Mouse (Mus musculus) liver, embryonic 13.5 days (tissue): ENCODE results near the gene Rasgef1b. TPM values are rescaled to one million over a fixed set of nuclear protein-coding genes. Genes with fewer than 3 reads are reported as not detected.

Source experiments
- ATAC-seq: fragments of 200-750 bp; cut with Nextera tagmentation; 2 replicates; pipeline ENCODE4 v1.8.0; 2017; ENCODE audit warnings: low read depth, mild to moderate bottlenecking, moderate number of reproducible peaks, moderate library complexity
- DNase-seq: peaks from one replicate; pipeline ENCODE4 v3.0.0; 2022
- H3K27ac ChIP-seq: fragments of 300-500 bp; sonication (generic); 2 replicates; pipeline ENCODE4 v1.5.1; 2015; ENCODE audit warnings: moderate library complexity, mild to moderate bottlenecking, inconsistent platforms
- H3K27me3 ChIP-seq: fragments of 300-500 bp; sonication (generic); 2 replicates; pipeline ENCODE4 v1.6.1; 2015; ENCODE audit warnings: mild to moderate bottlenecking, inconsistent platforms
- H3K36me3 ChIP-seq: fragments of 300-500 bp; sonication (generic); 2 replicates; pipeline ENCODE4 v1.6.1; 2015; ENCODE audit warnings: mild to moderate bottlenecking, inconsistent platforms
- H3K4me1 ChIP-seq: fragments of 300-500 bp; sonication (generic); replicated peaks from 2 replicates; pipeline ENCODE4 v1.6.1; 2015; ENCODE audit warnings: inconsistent platforms
- H3K4me2 ChIP-seq: fragments of 300-500 bp; sonication (generic); 2 replicates; pipeline ENCODE4 v1.6.1; 2015; ENCODE audit warnings: inconsistent platforms, mild to moderate bottlenecking, moderate library complexity
- H3K4me3 ChIP-seq: fragments of 300-500 bp; sonication (generic); replicated peaks from 2 replicates; pipeline ENCODE4 v1.5.1; 2015; ENCODE audit warnings: mild to moderate bottlenecking, inconsistent platforms
- H3K9ac ChIP-seq: fragments of 300-500 bp; sonication (generic); 2 replicates; pipeline ENCODE4 v1.6.1; 2015; ENCODE audit warnings: mild to moderate bottlenecking, inconsistent platforms
- H3K9me3 ChIP-seq: fragments of 300-500 bp; sonication (generic); replicated peaks from 2 replicates; pipeline ENCODE4 v1.6.1; 2016; ENCODE audit warnings: inconsistent platforms
- WGBS: fragments of 180-500 bp; shearing (Covaris S2); methylation state at CpG from one replicate; pipeline ENCODE4 v1.1.7; 2015; ENCODE audit not compliant: insufficient replicate concordance; 5-methylcytosine and 5-hydroxymethylcytosine counted together
- polyA plus RNA-seq: library from polyadenylated mRNA; unstranded; fragments of >200 nt; fragmentation: Nextera tagmentation; extraction: Ambion mirVana; gene quantifications from 2 replicates; pipeline ENCODE4 v1.2.1, GENCODE M21; 2015

The Rasgef1b gene
- polyA plus RNA-seq, 1 experiment from 2014 or later, result 4.3 TPM

- no peaks in the 10 kb centered on the region for H3K27me3 ChIP-seq
- H3K9ac ChIP-seq, result no peak overlapping the region
- no peaks in the 10 kb centered on the region for H3K4me1 ChIP-seq
- 75% methylated on average over 9 of the region's 9 CpGs for WGBS
- ATAC-seq (no peak), DNase-seq (no peak)
- H3K9me3 ChIP-seq, result no peaks in the 10 kb centered on the region
- no peak overlapping the region for H3K27ac ChIP-seq
- H3K4me3 ChIP-seq, result no peak overlapping the region
- H3K36me3 ChIP-seq, result no peaks in the 10 kb centered on the region
- H3K4me2 ChIP-seq, result no peak overlapping the region
These were observed 315.5 kb downstream of the Rasgef1b start for GRCm38 (mm10) chr5:99413391-99413790.

GRCm38 (mm10) chr5:99404403-99405170 is 324.3 kb downstream of the Rasgef1b start:
- Histone ChIP-seq H3K4me2 (no peak overlapping the region), H3K9ac (no peak overlapping the region), H3K4me3 (no peak overlapping the region), H3K9me3 (no peaks in the 10 kb centered on the region), H3K36me3 (no peaks in the 10 kb centered on the region), H3K27me3 (no peaks in the 10 kb centered on the region), H3K27ac (no peak overlapping the region), H3K4me1 (peaks cover 41% of the 10 kb centered on the region)
- peak; percentile 13 for DNase-seq
- WGBS, result 36% methylated on average over 11 of the region's 11 CpGs
- peak; percentile 83 for ATAC-seq

GRCm38 (mm10) chr5:99403325-99403724 is 325.5 kb downstream of the Rasgef1b start:
- ATAC-seq (no peak), DNase-seq (no peak)
- Histone ChIP-seq H3K36me3 (no peaks in the 10 kb centered on the region), H3K4me2 (no peak overlapping the region), H3K4me3 (no peak overlapping the region), H3K9ac (no peak overlapping the region), H3K4me1 (peaks cover 43% of the 10 kb centered on the region), H3K27ac (no peak overlapping the region; the same call in 1 of the 2 replicates), H3K27me3 (no peaks in the 10 kb centered on the region), H3K9me3 (no peaks in the 10 kb centered on the region)
- WGBS, result 55% methylated on average over 5 of the region's 5 CpGs

- Histone ChIP-seq H3K27ac (no peak overlapping the region), H3K9me3 (no peaks in the 10 kb centered on the region), H3K27me3 (no peaks in the 10 kb centered on the region), H3K4me2 (no peak overlapping the region), H3K4me1 (peaks cover 44% of the 10 kb centered on the region), H3K4me3 (no peak overlapping the region), H3K36me3 (no peaks in the 10 kb centered on the region), H3K9ac (no peak overlapping the region)
- 35% methylated on average over 2 of the region's 2 CpGs for WGBS
- ATAC-seq, result 0 out of 2 replicates have a peak, but pooled peaks have one; percentile 4
- DNase-seq, result no peak
These were observed 326.1 kb downstream of the Rasgef1b start for GRCm38 (mm10) chr5:99402784-99403183.

- Histone ChIP-seq H3K4me1 (peaks cover 44% of the 10 kb centered on the region), H3K4me2 (no peak overlapping the region), H3K27ac (no peak overlapping the region), H3K9me3 (no peaks in the 10 kb centered on the region), H3K4me3 (no peak overlapping the region), H3K9ac (no peak overlapping the region), H3K27me3 (no peaks in the 10 kb centered on the region), H3K36me3 (no peaks in the 10 kb centered on the region)
- WGBS, result 45% methylated on average over 7 of the region's 7 CpGs
- no peak for DNase-seq
- ATAC-seq, result 0 out of 2 replicates have a peak, but pooled peaks have one; percentile 3
These were observed 326.6 kb downstream of the Rasgef1b start for GRCm38 (mm10) chr5:99402297-99402696.

- Histone ChIP-seq H3K36me3 (no peaks in the 10 kb centered on the region), H3K9ac (no peak overlapping the region), H3K4me2 (no peak overlapping the region), H3K27ac (no peak overlapping the region), H3K9me3 (no peaks in the 10 kb centered on the region), H3K4me1 (peaks cover 43% of the 10 kb centered on the region), H3K4me3 (no peak overlapping the region), H3K27me3 (no peaks in the 10 kb centered on the region)
- 59% methylated on average over 7 of the region's 7 CpGs for WGBS
- no peak for DNase-seq
- no peak for ATAC-seq
These were observed 328.8 kb downstream of the Rasgef1b start for GRCm38 (mm10) chr5:99399855-99400626.

- no peak overlapping the region for H3K9ac ChIP-seq
- peaks cover 30% of the 10 kb centered on the region for H3K4me1 ChIP-seq
- DNase-seq (no peak), ATAC-seq (peak; percentile 22; the same call in 1 of the 2 replicates)
- H3K27me3 ChIP-seq, result no peaks in the 10 kb centered on the region
- no peaks in the 10 kb centered on the region for H3K36me3 ChIP-seq
- no peak overlapping the region for H3K4me3 ChIP-seq
- 64% methylated on average over 5 of the region's 5 CpGs for WGBS
- H3K9me3 ChIP-seq, result no peaks in the 10 kb centered on the region
- no peak overlapping the region for H3K4me2 ChIP-seq
- H3K27ac ChIP-seq, result no peak overlapping the region
These were observed 330.3 kb downstream of the Rasgef1b start for GRCm38 (mm10) chr5:99398472-99399070.

- H3K9ac ChIP-seq, result no peak overlapping the region
- no peaks in the 10 kb centered on the region for H3K9me3 ChIP-seq
- WGBS, result 74% methylated on average over 5 of the region's 5 CpGs
- H3K4me2 ChIP-seq, result no peak overlapping the region
- no peak for DNase-seq
- H3K27ac ChIP-seq, result no peak overlapping the region
- no peak for ATAC-seq
- H3K4me1 ChIP-seq, result peaks cover 7% of the 10 kb centered on the region
- no peak overlapping the region for H3K4me3 ChIP-seq
- H3K27me3 ChIP-seq, result no peaks in the 10 kb centered on the region
- no peaks in the 10 kb centered on the region for H3K36me3 ChIP-seq
These were observed 334.3 kb downstream of the Rasgef1b start for GRCm38 (mm10) chr5:99394578-99394977.

- no peak overlapping the region for H3K9ac ChIP-seq
- H3K27me3 ChIP-seq, result no peaks in the 10 kb centered on the region
- no peaks in the 10 kb centered on the region for H3K36me3 ChIP-seq
- H3K4me3 ChIP-seq, result no peak overlapping the region
- H3K9me3 ChIP-seq, result no peaks in the 10 kb centered on the region
- H3K4me1 ChIP-seq, result peaks cover 18% of the 10 kb centered on the region
- WGBS, result 47% methylated on average over 3 of the region's 3 CpGs
- ATAC-seq (no peak), DNase-seq (no peak)
- H3K4me2 ChIP-seq, result no peak overlapping the region
- H3K27ac ChIP-seq, result no peak overlapping the region
These were observed 337.3 kb downstream of the Rasgef1b start for GRCm38 (mm10) chr5:99391525-99391924.

- 64% methylated on average over 7 of the region's 7 CpGs for WGBS
- H3K36me3 ChIP-seq, result no peaks in the 10 kb centered on the region
These were observed 338.1 kb downstream of the Rasgef1b start for GRCm38 (mm10) chr5:99390776-99391175.

GRCm38 (mm10) chr5:99390314-99390713 is 338.6 kb downstream of the Rasgef1b start:
- ATAC-seq, result no peak
- no peak overlapping the region for H3K4me3 ChIP-seq
- H3K27ac ChIP-seq, result no peak overlapping the region
- H3K4me1 ChIP-seq, result peaks cover 16% of the 10 kb centered on the region
- 72% methylated on average over 3 of the region's 3 CpGs for WGBS
- H3K9ac ChIP-seq, result no peak overlapping the region
- no peaks in the 10 kb centered on the region for H3K27me3 ChIP-seq
- no peaks in the 10 kb centered on the region for H3K9me3 ChIP-seq
- DNase-seq, result no peak
- no peaks in the 10 kb centered on the region for H3K36me3 ChIP-seq
- H3K4me2 ChIP-seq, result no peak overlapping the region

More at GRCm38 (mm10) chr5:99390776-99391175, 338.1 kb downstream of the Rasgef1b start:
- H3K9ac ChIP-seq, result no peak overlapping the region
- no peak overlapping the region for H3K27ac ChIP-seq
- H3K9me3 ChIP-seq, result no peaks in the 10 kb centered on the region
- DNase-seq (no peak), ATAC-seq (no peak)
- peaks cover 16% of the 10 kb centered on the region for H3K4me1 ChIP-seq
- H3K4me2 ChIP-seq, result no peak overlapping the region
- H3K4me3 ChIP-seq, result no peak overlapping the region
- H3K27me3 ChIP-seq, result no peaks in the 10 kb centered on the region
